Mouse (Mus musculus): ENCODE measurements around the gene Cradd. TPM values are rescaled to one million over a fixed set of nuclear protein-coding genes. Genes with fewer than 3 reads are reported as not detected.
A peak's percentile ranks its signal among the peaks of the same experiment; 100 is the strongest.

Gene Cradd
- total and polyA plus RNA-seq, 2 experiments: 8.9 to 24.7 TPM

- no peaks in the 10 kb centered on the region for H3K27me3 ChIP-seq (ENCODE audit: control insufficient read depth, insufficient read depth, low read length)
- peaks cover 7% of the 10 kb centered on the region for H3K4me1 ChIP-seq (ENCODE audit: control insufficient read depth, insufficient read depth, low read length)
- peak overlapping the region; percentile 17 for H3K27ac ChIP-seq (replicated peaks; ENCODE audit: insufficient read depth, low read depth, low read length)
- H3K9ac ChIP-seq (ENCODE audit: low read depth, low read length): 0 out of 2 replicates have a peak overlapping the region, but pooled peaks have one; percentile 25
- H3K79me2 ChIP-seq (ENCODE audit: control insufficient read depth, insufficient read depth, low read length): no peaks in the 10 kb centered on the region
- DNase-seq (ENCODE audit: extremely low read depth, low read depth, low spot score): no peak
- 73% methylated on average over 11 of the region's 11 CpGs for WGBS
- H3K36me3 ChIP-seq (ENCODE audit: control insufficient read depth, insufficient read depth, low read length): no peaks in the 10 kb centered on the region
- TF ChIP-seq CTCF (IDR thresholded peaks at IDR 0.05; ENCODE audit: low read depth, low read length) (no peak), POLR2A (IDR thresholded peaks at IDR 0.05; ENCODE audit: extremely low read depth, insufficient read depth, low read length) (no peak)
- peak overlapping the region; percentile 10 for H3K4me3 ChIP-seq (ENCODE audit: insufficient read depth, low read depth, low read length)
Observed at GRCm38 (mm10) chr10:95193875-95194281, 130.1 kb downstream of the Cradd start.

- H3K4me3 ChIP-seq (ENCODE audit: insufficient read depth, low read depth, low read length): no peak overlapping the region
- 75% methylated on average over 3 of the region's 3 CpGs for WGBS
- no peaks in the 10 kb centered on the region for H3K27me3 ChIP-seq (ENCODE audit: control insufficient read depth, insufficient read depth, low read length)
- peak; percentile 43 for DNase-seq (ENCODE audit: extremely low read depth, low read depth, low spot score)
- peaks cover 7% of the 10 kb centered on the region for H3K4me1 ChIP-seq (ENCODE audit: control insufficient read depth, insufficient read depth, low read length)
- no peaks in the 10 kb centered on the region for H3K36me3 ChIP-seq (ENCODE audit: control insufficient read depth, insufficient read depth, low read length)
- H3K27ac ChIP-seq (replicated peaks; ENCODE audit: insufficient read depth, low read depth, low read length): peak overlapping the region; percentile 40
- no peak for TF ChIP-seq POLR2A (IDR thresholded peaks at IDR 0.05; ENCODE audit: extremely low read depth, insufficient read depth, low read length)
- no peak for TF ChIP-seq CTCF (IDR thresholded peaks at IDR 0.05; ENCODE audit: low read depth, low read length)
- no peak overlapping the region for H3K9ac ChIP-seq (ENCODE audit: low read depth, low read length)
- no peaks in the 10 kb centered on the region for H3K79me2 ChIP-seq (ENCODE audit: control insufficient read depth, insufficient read depth, low read length)
Observed at GRCm38 (mm10) chr10:95191881-95192280, 132.1 kb downstream of the Cradd start.

GRCm38 (mm10) chr10:95191151-95191655 lies 132.7 kb downstream of the Cradd start:
- H3K79me2 ChIP-seq (ENCODE audit: control insufficient read depth, insufficient read depth, low read length): no peaks in the 10 kb centered on the region
- no peak overlapping the region for H3K9ac ChIP-seq (ENCODE audit: low read depth, low read length)
- no peak for TF ChIP-seq POLR2A (IDR thresholded peaks at IDR 0.05; ENCODE audit: extremely low read depth, insufficient read depth, low read length)
- TF ChIP-seq CTCF (IDR thresholded peaks at IDR 0.05; ENCODE audit: low read depth, low read length): no peak
- peaks cover 7% of the 10 kb centered on the region for H3K4me1 ChIP-seq (ENCODE audit: control insufficient read depth, insufficient read depth, low read length)
- H3K27ac ChIP-seq (replicated peaks; ENCODE audit: insufficient read depth, low read depth, low read length): peak overlapping the region; percentile 19
- no peaks in the 10 kb centered on the region for H3K27me3 ChIP-seq (ENCODE audit: control insufficient read depth, insufficient read depth, low read length)
- DNase-seq (ENCODE audit: extremely low read depth, low read depth, low spot score): no peak
- H3K36me3 ChIP-seq (ENCODE audit: control insufficient read depth, insufficient read depth, low read length): no peaks in the 10 kb centered on the region
- WGBS: 75% methylated on average over 9 of the region's 9 CpGs
- H3K4me3 ChIP-seq (ENCODE audit: insufficient read depth, low read depth, low read length): no peak overlapping the region

- 98% methylated on average over 16 of the region's 16 CpGs for WGBS
- H3K4me3 ChIP-seq (ENCODE audit: insufficient read depth, low read depth, low read length): no peak overlapping the region
- no peaks in the 10 kb centered on the region for H3K36me3 ChIP-seq (ENCODE audit: control insufficient read depth, insufficient read depth, low read length)
- no peak overlapping the region for H3K27ac ChIP-seq (replicated peaks; ENCODE audit: insufficient read depth, low read depth, low read length)
- DNase-seq (ENCODE audit: extremely low read depth, low read depth, low spot score): no peak
- TF ChIP-seq POLR2A (IDR thresholded peaks at IDR 0.05; ENCODE audit: extremely low read depth, insufficient read depth, low read length): no peak
- no peak for TF ChIP-seq CTCF (IDR thresholded peaks at IDR 0.05; ENCODE audit: low read depth, low read length)
- H3K27me3 ChIP-seq (ENCODE audit: control insufficient read depth, insufficient read depth, low read length): no peaks in the 10 kb centered on the region
- H3K79me2 ChIP-seq (ENCODE audit: control insufficient read depth, insufficient read depth, low read length): no peaks in the 10 kb centered on the region
- peaks cover 5% of the 10 kb centered on the region for H3K4me1 ChIP-seq (ENCODE audit: control insufficient read depth, insufficient read depth, low read length)
- no peak overlapping the region for H3K9ac ChIP-seq (ENCODE audit: low read depth, low read length)
Observed at GRCm38 (mm10) chr10:95189550-95190211, 134.3 kb downstream of the Cradd start.

- Histone ChIP-seq H3K4me1 (ENCODE audit: control insufficient read depth, insufficient read depth, low read length) (no peaks in the 10 kb centered on the region), H3K36me3 (ENCODE audit: control insufficient read depth, insufficient read depth, low read length) (no peaks in the 10 kb centered on the region), H3K79me2 (ENCODE audit: control insufficient read depth, insufficient read depth, low read length) (no peaks in the 10 kb centered on the region), H3K27ac (replicated peaks; ENCODE audit: insufficient read depth, low read depth, low read length) (no peak overlapping the region), H3K4me3 (ENCODE audit: insufficient read depth, low read depth, low read length) (no peak overlapping the region), H3K27me3 (ENCODE audit: control insufficient read depth, insufficient read depth, low read length) (no peaks in the 10 kb centered on the region), H3K9ac (ENCODE audit: low read depth, low read length) (no peak overlapping the region)
- TF ChIP-seq POLR2A (IDR thresholded peaks at IDR 0.05; ENCODE audit: extremely low read depth, insufficient read depth, low read length) (no peak), CTCF (IDR thresholded peaks at IDR 0.05; ENCODE audit: low read depth, low read length) (no peak)
- WGBS: 84% methylated on average over 5 of the region's 5 CpGs
- no peak for DNase-seq (ENCODE audit: extremely low read depth, low read depth, low spot score)
Observed at GRCm38 (mm10) chr10:95184210-95184609, 139.7 kb downstream of the Cradd start.

GRCm38 (mm10) chr10:95183051-95183450 lies 140.9 kb downstream of the Cradd start:
- Histone ChIP-seq H3K27me3 (ENCODE audit: control insufficient read depth, insufficient read depth, low read length) (no peaks in the 10 kb centered on the region), H3K27ac (replicated peaks; ENCODE audit: insufficient read depth, low read depth, low read length) (no peak overlapping the region), H3K4me3 (ENCODE audit: insufficient read depth, low read depth, low read length) (no peak overlapping the region), H3K4me1 (ENCODE audit: control insufficient read depth, insufficient read depth, low read length) (no peaks in the 10 kb centered on the region), H3K36me3 (ENCODE audit: control insufficient read depth, insufficient read depth, low read length) (no peaks in the 10 kb centered on the region), H3K79me2 (ENCODE audit: control insufficient read depth, insufficient read depth, low read length) (no peaks in the 10 kb centered on the region), H3K9ac (ENCODE audit: low read depth, low read length) (no peak overlapping the region)
- WGBS: 61% methylated on average over 4 of the region's 4 CpGs
- peak; percentile 26 for DNase-seq (ENCODE audit: extremely low read depth, low read depth, low spot score)
- TF ChIP-seq POLR2A (IDR thresholded peaks at IDR 0.05; ENCODE audit: extremely low read depth, insufficient read depth, low read length) (no peak), CTCF (IDR thresholded peaks at IDR 0.05; ENCODE audit: low read depth, low read length) (no peak)

All from liver, adult 2 months (tissue).